Mouse (Mus musculus) adrenal gland, postnatal 14 days (tissue): Measurements from ENCODE around the gene Foxl1. TPM values are rescaled to one million over a fixed set of nuclear protein-coding genes. Genes with fewer than 3 reads are reported as not detected.

Experiments used
- DNase-seq: peaks from one replicate; pipeline ENCODE4 v3.0.0; 2021; ENCODE audit warnings: mixed read lengths
- total RNA-seq: library from RNA; stranded (reverse); gene quantifications from 2 replicates; pipeline ENCODE4 v1.2.3, GENCODE M21; 2021

Gene Foxl1
- total RNA-seq, 1 experiment from 2014 or later = 0.41 TPM

DNA sequence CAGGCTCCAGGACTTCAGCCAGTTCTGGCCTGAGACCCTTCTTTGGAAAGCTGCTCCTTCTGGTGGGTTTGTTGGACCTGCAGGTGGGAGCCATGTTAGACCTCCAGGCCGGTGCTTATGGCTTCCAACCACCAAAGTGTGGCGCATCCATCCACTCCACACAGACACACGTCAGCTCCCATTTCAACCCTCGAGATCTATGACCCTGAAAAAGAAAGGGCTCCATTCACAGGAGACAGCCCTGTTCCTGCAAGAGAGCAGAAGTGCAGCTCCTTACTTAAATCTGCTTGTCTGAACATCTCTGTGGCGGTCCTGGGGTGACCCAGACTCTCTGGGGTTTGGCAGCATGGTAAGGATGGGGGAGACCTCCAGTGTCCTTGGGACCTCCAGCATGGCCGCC is 34.2 kb upstream of the Foxl1 start:
- DNase-seq = no peak

DNA sequence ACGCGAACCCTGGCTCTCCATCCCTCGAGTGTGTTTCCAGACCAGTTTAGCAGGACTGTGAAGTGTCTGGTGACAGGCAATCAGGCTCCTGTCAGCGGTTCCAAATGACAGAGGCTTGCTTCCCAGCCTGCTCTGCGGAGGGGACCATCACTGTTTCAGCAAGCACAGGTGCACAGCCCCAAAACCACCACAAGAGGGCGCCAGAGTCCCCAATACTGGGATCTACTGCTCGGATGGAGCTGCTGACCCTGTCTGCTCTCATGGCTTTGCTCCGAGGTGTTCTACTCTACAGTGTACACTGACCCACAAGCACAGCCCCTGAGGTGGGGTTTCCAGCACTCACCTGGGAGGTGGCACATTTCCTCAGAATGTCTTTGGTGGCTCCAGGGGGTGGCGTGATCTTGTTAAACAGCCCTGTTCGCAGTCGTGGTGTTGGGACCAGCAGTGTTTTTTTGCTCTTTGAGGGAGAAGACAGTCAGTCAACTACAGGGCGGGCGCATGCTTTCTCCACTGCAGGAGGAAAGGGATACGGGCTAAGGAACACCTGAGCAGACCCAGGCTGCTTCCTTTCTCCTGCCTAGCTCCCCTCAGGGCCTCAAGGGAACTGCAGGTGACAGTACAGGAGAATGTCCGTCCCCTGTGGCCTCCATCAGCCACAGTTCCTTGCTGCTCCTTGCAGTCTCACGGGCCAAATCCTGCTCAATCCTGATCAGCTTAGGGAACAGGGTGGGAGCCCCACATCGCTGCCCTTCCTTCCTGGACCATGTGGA is 23.5 kb upstream of the Foxl1 start:
- peak; percentile 89 for DNase-seq

DNA sequence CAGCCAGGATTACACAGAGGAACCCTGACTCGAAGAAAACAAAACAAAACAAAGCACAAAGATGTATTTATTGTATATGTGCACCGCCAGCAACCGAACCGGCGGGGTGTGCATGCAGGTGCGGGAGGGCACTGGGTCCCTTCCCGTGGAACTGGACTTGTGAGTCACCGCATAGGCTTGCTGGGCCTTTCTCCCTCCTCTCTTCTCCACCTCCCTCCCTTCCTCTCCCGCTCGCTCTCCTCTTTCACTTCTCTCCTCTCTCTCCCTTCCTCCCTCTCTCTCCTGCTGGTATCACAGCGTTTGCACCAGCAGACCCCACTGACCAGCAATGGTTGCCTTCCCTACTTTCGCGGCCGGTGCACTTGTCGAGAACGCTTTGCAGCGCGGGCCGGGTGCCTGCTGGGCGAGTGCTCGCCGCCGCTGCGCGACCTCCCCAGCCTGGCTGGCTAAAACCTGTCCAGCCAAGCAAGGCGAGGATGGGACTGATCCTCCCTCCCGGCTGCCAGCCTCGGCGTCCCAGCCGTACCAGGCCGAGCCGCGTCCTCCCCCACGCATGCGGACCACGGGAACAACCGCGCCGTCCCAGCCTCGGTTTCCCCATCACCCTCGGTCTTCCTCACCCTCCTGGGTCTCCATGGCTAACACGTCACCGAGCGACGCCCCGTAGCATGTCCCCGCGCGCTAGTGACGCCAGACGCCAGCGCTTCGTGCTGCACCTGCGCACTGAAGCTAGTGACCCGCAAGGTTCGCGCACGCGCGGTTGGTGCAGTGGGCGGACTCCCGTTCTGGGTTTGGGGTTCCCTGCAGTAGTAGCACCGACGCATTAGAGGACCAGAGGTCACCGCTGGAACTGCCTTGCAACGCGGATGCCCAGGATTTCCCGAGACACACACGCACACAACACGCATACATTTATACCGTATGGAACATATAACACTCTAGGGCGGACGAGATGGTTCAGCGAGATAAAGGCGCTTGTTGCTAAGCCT is 19.8 kb upstream of the Foxl1 start, which contains the start of gene Mthfsd:
TSS of gene Mthfsd (minus strand) at position 725 of the 989 bp plus-strand sequence.
- peak; percentile 100 for DNase-seq

DNA sequence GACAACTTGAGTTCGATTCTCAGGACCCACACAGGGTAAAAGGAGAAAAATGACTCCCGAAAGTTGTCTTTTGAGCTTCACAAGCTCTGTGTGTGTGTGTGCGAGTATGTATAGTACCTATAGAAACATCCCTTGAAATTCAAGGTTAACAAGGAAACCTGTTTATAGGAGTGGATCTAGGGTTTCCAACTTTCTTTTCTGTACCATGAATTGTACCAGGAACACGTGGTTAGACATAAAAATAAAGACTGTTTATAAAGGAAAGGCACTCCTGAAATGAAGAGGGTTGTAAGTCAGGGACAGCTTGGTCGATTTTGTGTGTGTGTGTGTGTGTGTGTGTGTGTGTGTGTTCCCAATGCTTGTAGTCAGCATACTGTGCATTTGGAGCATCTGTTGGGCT is 19.1 kb upstream of the Foxl1 start:
- no peak for DNase-seq

DNA sequence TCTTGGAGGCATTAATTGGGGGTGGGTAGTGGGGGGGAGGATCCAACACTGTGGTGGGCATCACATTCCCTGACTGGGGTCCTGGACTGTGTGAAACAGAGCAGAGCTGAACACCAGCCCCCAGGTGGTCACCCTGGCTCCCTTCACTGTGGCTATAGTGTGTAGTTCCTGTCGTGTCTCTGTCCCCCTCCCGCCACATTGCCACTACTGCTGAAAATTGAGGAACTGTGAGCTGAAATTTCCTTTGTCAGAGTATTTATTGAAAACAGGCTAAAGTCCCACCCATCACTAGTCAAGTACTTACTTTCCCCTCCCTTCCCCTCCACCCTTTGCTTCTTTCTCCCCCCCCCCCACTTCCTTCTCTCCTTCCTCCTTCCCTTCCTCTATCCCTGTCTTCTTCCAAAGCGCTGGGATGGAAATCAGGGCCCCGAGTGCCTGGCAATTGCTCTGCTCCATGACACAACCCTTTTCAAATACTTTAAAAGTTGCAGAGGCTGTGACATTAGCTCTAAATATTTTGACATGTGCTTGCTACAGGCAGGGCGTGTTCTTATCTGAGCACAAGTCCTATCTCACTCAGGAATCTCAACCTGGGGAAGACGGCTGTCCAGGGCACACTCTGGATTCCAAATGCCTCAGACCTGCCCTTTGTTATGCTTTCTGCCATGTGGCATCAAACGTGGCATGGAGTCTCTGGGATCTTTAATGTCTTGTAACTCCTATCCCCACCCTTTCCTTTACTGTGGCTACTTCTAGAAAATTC is 16.4 kb upstream of the Foxl1 start:
- DNase-seq = no peak

DNA sequence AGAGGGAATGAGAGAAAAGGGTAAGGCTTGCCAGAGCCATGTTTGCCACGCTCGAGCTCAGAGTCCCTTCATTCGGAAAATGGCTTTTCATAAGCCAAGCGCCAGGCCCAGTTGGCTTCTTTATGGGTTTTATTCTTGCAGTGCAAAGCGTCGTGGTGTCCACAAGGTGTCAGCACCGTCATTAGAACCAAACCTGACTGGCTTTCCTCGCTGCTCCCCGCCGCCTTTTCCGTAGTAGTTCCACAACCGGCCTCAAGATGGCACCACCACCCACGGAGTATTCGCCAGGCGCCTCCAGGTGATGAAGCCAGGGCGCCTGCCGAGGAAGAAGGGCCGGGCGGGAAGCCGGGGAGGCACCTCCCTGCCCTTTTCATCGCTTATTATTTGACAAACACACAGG is 14.5 kb upstream of the Foxl1 start:
- peak; percentile 95 for DNase-seq

DNA sequence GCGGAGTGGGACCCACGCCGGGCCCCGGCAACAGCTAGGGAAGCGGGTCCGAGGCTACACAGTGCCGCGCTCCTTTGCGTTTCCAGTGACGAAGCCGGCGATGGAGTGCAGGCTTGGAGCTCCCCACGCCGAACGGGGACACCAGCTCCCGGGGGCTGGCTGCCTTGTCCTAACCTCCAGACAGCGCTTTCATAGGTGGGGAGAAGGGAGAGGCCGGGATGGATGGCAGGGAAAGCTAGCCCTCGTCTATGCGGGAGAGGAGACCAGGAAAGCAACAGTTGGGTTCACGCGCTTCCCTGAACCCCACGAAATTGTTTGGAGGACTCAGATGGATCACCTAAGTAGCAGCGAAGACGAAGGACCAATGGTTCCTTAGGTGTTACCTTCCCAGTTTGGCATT is 12.6 kb upstream of the Foxl1 start:
- no peak for DNase-seq

DNA sequence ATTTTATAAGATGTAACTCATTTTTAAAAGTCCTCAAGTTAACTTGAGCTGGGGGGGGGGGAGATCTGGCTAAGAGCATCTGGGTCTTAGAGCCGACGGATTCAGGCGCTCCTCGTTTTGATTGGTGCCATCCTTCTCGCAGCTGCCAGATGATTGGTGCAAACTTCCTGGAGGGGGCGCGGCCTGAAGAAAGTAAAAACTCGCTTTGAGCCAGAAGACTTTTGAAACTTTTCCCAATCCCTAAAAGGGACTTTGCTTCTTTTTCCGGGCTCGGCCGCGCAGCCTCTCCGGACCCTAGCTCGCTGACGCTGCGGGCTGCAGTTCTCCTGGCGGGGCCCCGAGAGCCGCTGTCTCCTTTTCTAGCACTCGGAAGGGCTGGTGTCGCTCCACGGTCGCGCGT is 11.8 kb upstream of the Foxl1 start, which contains the start of gene Foxc2:
TSS of gene Foxc2 (plus strand) at position 224 of the 400 bp plus-strand sequence.
- peak; percentile 89 for DNase-seq

DNA sequence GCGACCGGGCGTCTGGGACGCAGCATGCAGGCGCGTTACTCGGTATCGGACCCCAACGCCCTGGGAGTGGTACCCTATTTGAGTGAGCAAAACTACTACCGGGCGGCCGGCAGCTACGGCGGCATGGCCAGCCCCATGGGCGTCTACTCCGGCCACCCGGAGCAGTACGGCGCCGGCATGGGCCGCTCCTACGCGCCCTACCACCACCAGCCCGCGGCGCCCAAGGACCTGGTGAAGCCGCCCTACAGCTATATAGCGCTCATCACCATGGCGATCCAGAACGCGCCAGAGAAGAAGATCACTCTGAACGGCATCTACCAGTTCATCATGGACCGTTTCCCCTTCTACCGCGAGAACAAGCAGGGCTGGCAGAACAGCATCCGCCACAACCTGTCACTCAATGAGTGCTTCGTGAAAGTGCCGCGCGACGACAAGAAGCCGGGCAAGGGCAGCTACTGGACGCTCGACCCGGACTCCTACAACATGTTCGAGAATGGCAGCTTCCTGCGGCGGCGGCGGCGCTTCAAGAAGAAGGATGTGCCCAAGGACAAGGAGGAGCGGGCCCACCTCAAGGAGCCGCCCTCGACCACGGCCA is 11.1 kb upstream of the Foxl1 start:
- DNase-seq = no peak

DNA sequence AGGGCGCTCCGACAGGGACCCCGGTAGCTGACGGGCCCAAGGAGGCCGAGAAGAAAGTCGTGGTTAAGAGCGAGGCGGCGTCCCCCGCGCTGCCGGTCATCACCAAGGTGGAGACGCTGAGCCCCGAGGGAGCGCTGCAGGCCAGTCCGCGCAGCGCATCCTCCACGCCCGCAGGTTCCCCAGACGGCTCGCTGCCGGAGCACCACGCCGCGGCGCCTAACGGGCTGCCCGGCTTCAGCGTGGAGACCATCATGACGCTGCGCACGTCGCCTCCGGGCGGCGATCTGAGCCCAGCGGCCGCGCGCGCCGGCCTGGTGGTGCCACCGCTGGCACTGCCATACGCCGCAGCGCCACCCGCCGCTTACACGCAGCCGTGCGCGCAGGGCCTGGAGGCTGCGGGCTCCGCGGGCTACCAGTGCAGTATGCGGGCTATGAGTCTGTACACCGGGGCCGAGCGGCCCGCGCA is 10.5 kb upstream of the Foxl1 start:
- DNase-seq = no peak

DNA sequence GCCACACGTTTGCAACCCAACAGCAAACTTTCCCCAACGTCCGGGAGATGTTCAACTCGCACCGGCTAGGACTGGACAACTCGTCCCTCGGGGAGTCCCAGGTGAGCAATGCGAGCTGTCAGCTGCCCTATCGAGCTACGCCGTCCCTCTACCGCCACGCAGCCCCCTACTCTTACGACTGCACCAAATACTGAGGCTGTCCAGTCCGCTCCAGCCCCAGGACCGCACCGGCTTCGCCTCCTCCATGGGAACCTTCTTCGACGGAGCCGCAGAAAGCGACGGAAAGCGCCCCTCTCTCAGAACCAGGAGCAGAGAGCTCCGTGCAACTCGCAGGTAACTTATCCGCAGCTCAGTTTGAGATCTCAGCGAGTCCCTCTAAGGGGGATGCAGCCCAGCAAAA is 9.8 kb upstream of the Foxl1 start:
- no peak for DNase-seq

DNA sequence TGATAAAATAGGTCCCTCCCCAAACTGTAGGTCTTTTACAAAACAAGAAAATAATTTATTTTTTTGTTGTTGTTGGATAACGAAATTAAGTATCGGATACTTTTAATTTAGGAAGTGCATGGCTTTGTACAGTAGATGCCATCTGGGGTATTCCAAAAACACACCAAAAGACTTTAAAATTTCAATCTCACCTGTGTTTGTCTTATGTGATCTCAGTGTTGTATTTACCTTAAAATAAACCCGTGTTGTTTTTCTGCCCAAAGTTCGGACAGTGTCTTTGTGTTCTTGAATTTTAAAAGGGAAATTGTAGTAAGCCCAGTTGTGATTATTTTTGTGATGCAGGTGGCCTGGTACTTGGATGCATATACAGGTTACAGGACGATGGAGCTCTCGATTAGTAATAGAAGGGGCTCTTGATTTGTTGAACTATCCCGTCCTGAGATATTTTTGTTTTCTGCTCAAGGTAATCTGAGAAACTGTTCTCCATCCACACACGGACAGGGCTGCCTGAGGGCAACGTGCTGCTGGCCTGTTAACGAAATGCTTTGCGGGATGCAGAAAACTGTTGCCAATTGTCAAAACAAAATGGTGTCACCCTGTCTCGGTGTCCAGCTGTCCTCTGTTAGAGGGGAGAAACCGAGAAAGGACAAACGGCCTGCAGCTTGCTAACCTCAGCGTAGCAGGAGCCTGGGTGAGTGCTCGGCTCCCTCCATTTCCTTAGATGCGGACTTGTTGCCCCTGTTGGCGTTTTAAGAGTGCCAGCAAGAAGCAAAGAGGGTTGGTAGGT is 8.9 kb upstream of the Foxl1 start:
- DNase-seq = no peak

DNA sequence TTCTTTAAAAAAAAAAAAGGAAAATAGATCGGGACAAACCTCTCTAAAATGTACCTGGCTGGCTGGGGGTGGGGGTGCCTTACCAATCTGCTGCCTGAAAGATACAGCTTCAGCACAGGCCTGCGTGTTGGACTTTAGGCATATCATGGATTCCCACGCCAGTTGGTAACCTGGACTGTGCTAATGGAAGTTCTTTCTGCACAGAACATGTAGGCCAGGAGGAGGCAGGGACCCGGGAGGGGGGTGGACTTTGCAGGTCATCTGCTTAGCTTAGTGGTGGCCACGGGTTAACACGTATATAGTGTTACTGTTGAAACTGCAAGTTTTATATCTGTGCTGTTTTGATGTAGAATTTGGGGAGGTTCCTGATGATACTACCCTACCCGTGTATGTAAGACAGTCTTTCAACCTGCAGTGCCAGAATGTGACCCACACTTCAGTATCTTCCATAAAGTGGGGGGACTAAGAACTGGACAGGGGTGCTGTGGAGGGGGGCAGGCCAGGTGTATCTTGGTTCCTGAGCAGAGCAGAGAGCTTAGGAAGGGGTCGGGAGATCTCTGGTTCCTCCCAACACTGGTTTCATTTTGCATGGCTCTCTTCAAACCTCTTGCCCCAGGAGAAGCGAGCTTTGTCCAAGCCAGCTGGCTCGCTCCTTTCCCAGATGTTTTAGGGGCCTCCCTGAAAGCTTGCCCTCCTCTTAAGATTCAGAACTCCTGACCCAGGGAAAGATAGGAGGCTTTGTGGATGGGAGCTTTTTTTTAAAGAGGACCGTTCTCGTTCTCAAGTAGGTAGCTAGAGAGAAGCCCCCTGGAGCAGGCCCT is 7.9 kb upstream of the Foxl1 start:
- no peak for DNase-seq

DNA sequence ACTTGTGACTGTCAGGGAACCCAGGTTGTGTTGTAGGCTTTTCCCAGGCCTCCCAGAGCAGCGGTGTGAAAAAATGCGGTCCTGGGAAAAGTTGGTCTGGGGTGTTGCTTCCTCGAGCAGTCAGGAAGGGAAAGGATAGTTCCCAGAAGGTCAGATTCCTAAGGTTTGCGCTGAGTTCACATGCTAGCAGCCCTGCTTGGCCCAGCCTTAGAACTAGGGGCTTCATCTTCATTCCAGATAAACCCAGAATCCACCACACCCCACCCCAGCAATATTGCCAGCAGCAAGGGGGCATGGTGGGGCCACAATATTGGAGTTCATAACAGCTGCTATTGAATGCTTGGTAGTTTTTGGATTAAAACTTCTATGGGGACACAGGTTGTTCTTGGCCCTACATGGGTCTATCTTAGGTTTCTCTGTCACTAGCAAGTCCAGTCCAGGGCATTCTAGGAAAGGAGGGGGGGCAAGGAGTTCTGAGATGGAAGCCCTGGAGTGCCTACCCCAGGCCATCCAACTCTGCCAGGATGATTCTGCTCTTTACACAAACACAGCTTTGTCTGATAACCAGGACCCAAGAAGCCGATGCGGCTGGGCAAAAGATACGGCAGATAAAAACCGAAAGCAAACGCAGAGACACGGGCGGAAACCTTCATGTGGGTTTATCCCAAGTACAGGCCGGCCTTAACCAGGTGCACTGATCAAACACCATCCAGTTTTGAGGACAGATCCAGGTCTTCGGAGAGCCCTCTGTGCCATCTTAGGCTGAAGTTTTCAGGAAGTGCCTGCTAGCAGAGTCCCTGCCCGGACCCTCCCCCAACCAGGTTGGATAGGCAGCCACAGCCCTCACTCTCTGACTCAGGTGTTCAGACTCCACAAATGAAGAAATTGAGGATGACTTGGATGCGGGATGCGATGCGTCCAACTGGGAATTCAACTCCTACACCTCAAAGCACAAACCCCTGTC is 7.0 kb upstream of the Foxl1 start:
- DNase-seq = no peak

DNA sequence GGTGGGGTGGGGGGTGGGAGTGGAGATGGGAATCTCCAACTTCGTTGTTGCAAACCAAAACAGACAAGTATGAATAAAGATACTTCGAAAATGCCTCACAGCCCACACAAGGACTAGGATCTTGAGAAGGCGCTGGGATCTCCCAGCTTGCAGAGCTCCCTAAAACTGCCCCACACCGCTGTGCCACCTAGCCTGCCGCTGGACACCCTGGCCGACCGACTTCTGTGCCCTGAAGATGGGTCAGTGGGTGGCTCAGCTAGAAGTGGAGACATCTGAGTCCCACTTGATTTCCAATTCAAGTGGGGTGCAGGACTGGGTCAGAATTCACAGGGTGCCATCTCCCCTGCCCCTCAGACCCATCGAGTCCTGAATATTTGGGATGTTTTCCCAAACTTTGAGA is 6.0 kb upstream of the Foxl1 start:
- DNase-seq = no peak

DNA sequence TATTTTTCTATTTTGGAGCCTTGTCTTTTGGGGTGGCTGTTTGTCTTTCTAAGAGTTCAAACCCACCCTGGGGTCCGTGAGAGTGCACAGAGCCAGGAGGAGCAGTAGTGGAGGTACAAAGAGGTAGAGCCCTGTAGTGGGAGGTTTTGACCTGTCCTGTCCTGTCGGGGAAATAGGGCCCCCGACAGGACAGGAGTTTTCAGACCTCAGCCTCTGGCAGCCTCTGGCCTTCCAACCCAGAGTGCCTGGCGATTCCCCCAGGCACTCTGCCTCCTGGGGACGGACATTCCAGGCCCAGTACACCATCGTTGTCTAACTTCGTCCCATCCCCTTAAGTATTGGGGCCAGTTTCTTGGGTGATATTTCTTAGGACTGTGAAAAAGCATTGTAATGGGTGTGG is 5.4 kb upstream of the Foxl1 start:
- no peak for DNase-seq

DNA sequence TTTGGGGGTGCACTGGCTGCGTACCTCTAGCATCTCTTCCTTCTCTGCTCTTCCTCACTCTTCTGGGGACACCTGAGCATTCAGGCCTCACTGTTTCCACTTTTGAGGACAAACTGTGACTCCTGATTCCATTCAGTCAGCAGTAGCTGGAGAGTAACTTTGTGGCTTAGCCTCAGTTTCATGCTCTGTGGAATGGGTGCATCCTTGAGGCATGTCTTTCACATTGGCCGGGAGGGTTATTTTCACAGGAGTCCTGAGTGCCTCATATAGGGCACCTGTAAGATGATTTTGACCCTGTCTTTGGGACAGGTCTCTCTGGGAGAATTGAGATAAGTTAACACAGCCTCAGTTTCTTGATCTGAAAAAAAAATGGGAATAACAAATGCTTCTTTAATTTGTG is 4.6 kb upstream of the Foxl1 start:
- no peak for DNase-seq

DNA sequence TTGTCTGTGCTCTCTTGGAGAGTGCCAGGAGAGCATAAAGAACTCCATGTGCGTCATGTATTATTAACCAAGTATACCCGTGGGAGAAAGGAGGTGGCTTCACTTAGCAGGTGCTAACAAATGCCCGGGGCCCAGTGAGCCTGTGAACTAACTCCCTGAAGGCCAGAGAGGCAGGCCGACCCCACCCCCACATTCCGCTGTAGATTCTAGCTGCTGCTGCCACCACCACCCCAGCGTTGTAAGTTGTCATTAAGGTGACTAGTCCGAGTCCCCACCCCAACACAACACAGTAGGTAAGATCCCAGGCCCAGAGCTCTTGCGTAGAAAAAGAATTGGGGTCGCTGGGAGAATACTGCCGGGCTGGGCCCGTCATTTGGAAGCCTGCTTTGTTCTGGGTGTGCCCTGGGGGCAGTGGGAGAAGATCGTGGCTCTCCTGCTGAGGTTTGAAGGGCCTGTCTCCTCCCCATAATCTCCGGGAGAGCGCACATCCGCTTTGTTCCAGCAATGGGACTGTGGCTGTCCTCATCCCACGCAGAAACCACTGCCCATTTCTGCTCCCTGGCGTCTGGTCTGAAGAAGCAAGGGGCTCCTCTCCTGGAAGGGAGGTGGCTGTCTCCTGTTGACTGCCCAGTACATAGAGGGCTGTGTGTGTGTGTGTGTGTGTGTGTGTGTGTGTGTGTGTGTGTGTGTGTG is 3.0 kb upstream of the Foxl1 start:
- no peak for DNase-seq
